Mouse (Mus musculus) MEL (cell line): ENCODE measurements around the gene Ears2. TPM values are rescaled to one million over a fixed set of nuclear protein-coding genes. Genes with fewer than 3 reads are reported as not detected.

ENCODE experiments used
- DNase-seq: peaks from one replicate; pipeline ENCODE4 v3.0.0; 2011; ENCODE audit warnings: low read depth, low spot score
- H3K27ac ChIP-seq: 2 replicates; pipeline ENCODE4 v1.5.1; 2012; ENCODE audit warnings: low read depth, mild to moderate bottlenecking, control low read depth, low read length, moderate library complexity; ENCODE audit not compliant: control insufficient read depth
- H3K27me3 ChIP-seq, 2 experiments: fragments of 150-350 bp in 1 of 2; sonication (generic) in 1 of 2; 2 replicates each; pipeline ENCODE4 v1.6.1; 2012; ENCODE audit warnings: low read length in 2 of 2, mild to moderate bottlenecking in 2 of 2, improper control_type of control experiment in 1 of 2, moderate library complexity in 1 of 2; ENCODE audit not compliant: insufficient read depth in 2 of 2, control insufficient read depth in 1 of 2
- H3K36me3 ChIP-seq, 2 experiments: 2 replicates each; pipeline ENCODE4 v1.6.1; 2012 to 2014; ENCODE audit warnings: low read length in 2 of 2, improper control_type of control experiment in 1 of 2, inconsistent platforms in 1 of 2, mild to moderate bottlenecking in 1 of 2; ENCODE audit not compliant: insufficient read depth in 2 of 2, control insufficient read depth in 1 of 2
- H3K4me1 ChIP-seq, 2 experiments: fragments of 150-350 bp in 1 of 2; sonication (generic) in 1 of 2; 2 replicates each; pipeline ENCODE4 v1.6.1; 2012; ENCODE audit warnings: low read length in 2 of 2, improper control_type of control experiment in 1 of 2, mild to moderate bottlenecking in 1 of 2; ENCODE audit not compliant: insufficient read depth in 2 of 2, control insufficient read depth in 1 of 2
- H3K4me3 ChIP-seq, 2 experiments: fragments of 150-350 bp in 1 of 2; sonication (generic) in 1 of 2; 2 replicates each; pipeline ENCODE4 v1.5.1; 2012; ENCODE audit warnings: low read depth in 2 of 2, low read length in 2 of 2, mild to moderate bottlenecking in 2 of 2, moderate library complexity in 2 of 2, control low read depth in 1 of 2, improper control_type of control experiment in 1 of 2; ENCODE audit not compliant: control insufficient read depth in 1 of 2, insufficient read depth in 1 of 2
- H3K79me2 ChIP-seq: 2 replicates; pipeline ENCODE4 v1.6.1; 2012; ENCODE audit warnings: mild to moderate bottlenecking, low read length, moderate library complexity; ENCODE audit not compliant: control insufficient read depth, poor library complexity, insufficient read depth
- H3K9ac ChIP-seq: 2 replicates; pipeline ENCODE4 v1.6.1; 2012; ENCODE audit warnings: low read depth, mild to moderate bottlenecking, control low read depth, low read length, moderate library complexity; ENCODE audit not compliant: control insufficient read depth, poor library complexity, severe bottlenecking
- H3K9me3 ChIP-seq: fragments of 150-350 bp; sonication (generic); replicated peaks from 2 replicates; pipeline ENCODE4 v1.6.1; 2012; ENCODE audit warnings: mild to moderate bottlenecking, low read length, improper control_type of control experiment, moderate library complexity; ENCODE audit not compliant: insufficient read depth
- BHLHE40 ChIP-seq: IDR thresholded peaks from 2 replicates; pipeline ENCODE4 v1.6.1; 2012; ENCODE audit warnings: low read depth, mild to moderate bottlenecking, inconsistent platforms, low read length, improper control_type of control experiment, borderline replicate concordance
- CHD1 ChIP-seq: IDR thresholded peaks from 2 replicates; pipeline ENCODE4 v1.6.1; 2012; ENCODE audit warnings: low read depth, mild to moderate bottlenecking, inconsistent platforms, low read length, improper control_type of control experiment
- CHD2 ChIP-seq: IDR thresholded peaks from 2 replicates; pipeline ENCODE4 v1.6.1; 2011; ENCODE audit warnings: low read length, improper control_type of control experiment
- CTCF ChIP-seq, 3 experiments: IDR thresholded peaks in 2 of 3; conservative IDR thresholded peaks in 1 of 3; 2 replicates each; pipeline ENCODE4 v1.5.1; 2011 to 2012; ENCODE audit warnings: low read length in 3 of 3, low read depth in 2 of 3, mild to moderate bottlenecking in 2 of 3, improper control_type of control experiment in 1 of 3, inconsistent platforms in 1 of 3, mixed read lengths in 1 of 3, moderate library complexity in 1 of 3; ENCODE audit not compliant: control insufficient read depth in 1 of 3, insufficient read depth in 1 of 3, poor library complexity in 1 of 3, severe bottlenecking in 1 of 3
- E2F4 ChIP-seq: IDR thresholded peaks from 2 replicates; pipeline ENCODE4 v1.6.1; 2011; ENCODE audit warnings: low read depth, low read length, improper control_type of control experiment, borderline replicate concordance
- ELF1 ChIP-seq: IDR thresholded peaks from 2 replicates; pipeline ENCODE4 v1.6.1; 2014; ENCODE audit warnings: low read depth, mild to moderate bottlenecking, inconsistent platforms, low read length, improper control_type of control experiment, moderate library complexity
- EP300 ChIP-seq, 2 experiments: IDR thresholded peaks; 2 replicates each; pipeline ENCODE4 v1.6.1; 2011; ENCODE audit warnings: improper control_type of control experiment in 2 of 2, low read length in 2 of 2, low read depth in 1 of 2, mild to moderate bottlenecking in 1 of 2
- ETS1 ChIP-seq: IDR thresholded peaks from 2 replicates; pipeline ENCODE4 v1.6.1; 2012; ENCODE audit warnings: low read depth, mild to moderate bottlenecking, inconsistent platforms, low read length, improper control_type of control experiment, moderate library complexity
- HCFC1 ChIP-seq: IDR thresholded peaks from 2 replicates; pipeline ENCODE4 v1.6.1; 2012; ENCODE audit warnings: low read depth, mild to moderate bottlenecking, inconsistent platforms, low read length, improper control_type of control experiment, moderate library complexity
- MAX ChIP-seq: IDR thresholded peaks from 2 replicates; pipeline ENCODE4 v1.6.1; 2011; ENCODE audit warnings: low read length, improper control_type of control experiment
- MYB ChIP-seq: IDR thresholded peaks from 2 replicates; pipeline ENCODE4 v1.6.1; 2011; ENCODE audit warnings: mild to moderate bottlenecking, low read depth, low read length, improper control_type of control experiment
- NRF1 ChIP-seq: IDR thresholded peaks from 2 replicates; pipeline ENCODE4 v1.6.1; 2014; ENCODE audit warnings: low read depth, mild to moderate bottlenecking, inconsistent platforms, low read length, improper control_type of control experiment, moderate library complexity; ENCODE audit not compliant: poor library complexity, insufficient read depth, severe bottlenecking
- POLR2A ChIP-seq, 2 experiments: IDR thresholded peaks; 2 replicates each; pipeline ENCODE4 v1.6.1; 2011 to 2012; ENCODE audit warnings: low read length in 2 of 2, mild to moderate bottlenecking in 2 of 2, control low read depth in 1 of 2, improper control_type of control experiment in 1 of 2, low read depth in 1 of 2, moderate library complexity in 1 of 2; ENCODE audit not compliant: control insufficient read depth in 1 of 2, insufficient read depth in 1 of 2, poor library complexity in 1 of 2
- POLR2AphosphoS2 ChIP-seq: IDR thresholded peaks from 2 replicates; pipeline ENCODE4 v1.6.1; 2011; ENCODE audit warnings: low read length, improper control_type of control experiment
- POLR2AphosphoS5 ChIP-seq: IDR thresholded peaks from 2 replicates; pipeline ENCODE4 v1.6.1; 2012; ENCODE audit warnings: low read depth, borderline replicate concordance, mild to moderate bottlenecking, inconsistent platforms, low read length, moderate library complexity, mixed read lengths
- SIN3A ChIP-seq: IDR thresholded peaks from 2 replicates; pipeline ENCODE4 v1.6.1; 2012; ENCODE audit warnings: low read length, improper control_type of control experiment, inconsistent platforms
- TAL1 ChIP-seq: IDR thresholded peaks from 2 replicates; pipeline ENCODE4 v1.6.1; 2012; ENCODE audit warnings: mild to moderate bottlenecking, inconsistent platforms, low read length, moderate library complexity, mixed read lengths
- TCF12 ChIP-seq: IDR thresholded peaks from 2 replicates; pipeline ENCODE4 v1.6.1; 2014; ENCODE audit warnings: low read depth, mild to moderate bottlenecking, inconsistent platforms, low read length, improper control_type of control experiment, moderate library complexity
- UBTF ChIP-seq: IDR thresholded peaks from 2 replicates; pipeline ENCODE4 v1.6.1; 2012; ENCODE audit warnings: low read depth, mild to moderate bottlenecking, inconsistent platforms, low read length, improper control_type of control experiment, moderate library complexity, borderline replicate concordance; ENCODE audit not compliant: insufficient read depth
- USF2 ChIP-seq, 2 experiments: IDR thresholded peaks; 2 replicates each; pipeline ENCODE4 v1.6.1; 2011 to 2012; ENCODE audit warnings: improper control_type of control experiment in 2 of 2, low read length in 2 of 2, borderline replicate concordance in 1 of 2, inconsistent platforms in 1 of 2, low read depth in 1 of 2, mild to moderate bottlenecking in 1 of 2; ENCODE audit not compliant: insufficient read depth in 1 of 2
- ZC3H11A ChIP-seq: IDR thresholded peaks from 2 replicates; pipeline ENCODE4 v1.6.1; 2012; ENCODE audit warnings: low read depth, mild to moderate bottlenecking, inconsistent platforms, low read length, improper control_type of control experiment
- ZMIZ1 ChIP-seq: IDR thresholded peaks from 2 replicates; pipeline ENCODE4 v1.6.1; 2012; ENCODE audit warnings: low read depth, mild to moderate bottlenecking, inconsistent platforms, low read length, improper control_type of control experiment, moderate library complexity
- ZNF384 ChIP-seq: IDR thresholded peaks from 2 replicates; pipeline ENCODE4 v1.6.1; 2012; ENCODE audit warnings: low read depth, mild to moderate bottlenecking, inconsistent platforms, low read length, improper control_type of control experiment
- polyA plus RNA-seq, 2 experiments: library from polyadenylated mRNA; stranded (reverse) in 1 of 2; unstranded in 1 of 2; fragments of >175 nt in 1 of 2; fragments of >200 nt in 1 of 2; gene quantifications; 2 replicates each; pipeline versions ENCODE4 v1.2.1 to v1.2.4; 2012; ENCODE audit warnings: low replicate concordance in 2 of 2, low read depth in 1 of 2; ENCODE audit not compliant: insufficient read length in 2 of 2, insufficient read depth in 1 of 2, missing spikeins in 1 of 2
- total RNA-seq: library from RNA; depleted of rRNA; stranded (reverse); fragments of 300-350 nt; gene quantifications from 2 replicates; pipeline ENCODE4 v1.2.3, GENCODE M21; 2012

Ears2 gene
- total and polyA plus RNA-seq, 3 experiments: 8.8 to 12.8 TPM; not detected in 1

DNA sequence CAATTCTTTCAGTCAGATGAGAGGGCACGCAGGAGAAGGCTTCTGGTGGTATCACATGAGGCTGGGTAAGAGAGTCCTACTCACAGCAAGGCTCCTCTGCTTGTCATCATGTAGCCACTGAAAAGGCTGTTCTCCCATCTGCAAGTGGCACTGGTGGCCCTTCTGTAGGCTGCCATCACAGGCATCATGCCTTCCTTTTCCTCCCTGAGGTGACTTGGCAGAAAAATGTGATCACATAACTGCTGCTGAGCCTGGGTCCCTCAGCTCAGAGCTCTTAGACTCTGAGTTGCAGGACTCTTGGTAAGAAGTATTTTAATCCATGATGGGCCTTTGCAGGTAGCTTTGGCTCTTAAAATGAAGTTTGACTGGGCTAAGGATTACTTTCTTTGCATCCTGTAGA lies 14.0 kb upstream of the Ears2 start:
- peaks cover 0 to 11% of the 10 kb centered on the region in 2 experiments; a peak in 2 of 4 replicates for H3K36me3 ChIP-seq
- no peak overlapping the region for H3K27ac ChIP-seq
- DNase-seq: no peak
- no peaks in the 10 kb centered on the region for H3K27me3 ChIP-seq
- no peak overlapping the region for H3K9ac ChIP-seq
- no peaks in the 10 kb centered on the region for H3K4me1 ChIP-seq
- H3K79me2 ChIP-seq: no peaks in the 10 kb centered on the region
- H3K4me3 ChIP-seq: no peak overlapping the region
- H3K9me3 ChIP-seq: no peaks in the 10 kb centered on the region
- TF ChIP-seq POLR2A (IDR thresholded peaks at IDR 0.05; ENCODE audit: control insufficient read depth in 1 of 2, insufficient read depth in 1 of 2, low read depth in 1 of 2, low read length in 2 of 2, poor library complexity in 1 of 2) (no peak), EP300 (IDR thresholded peaks at IDR 0.05; ENCODE audit: low read depth in 1 of 2, low read length in 2 of 2) (no peak), ZMIZ1 (no peak), CTCF (IDR thresholded peaks at IDR 0.05 in 2 of 3, conservative IDR thresholded peaks at IDR 0.05 in 1 of 3; ENCODE audit: control insufficient read depth in 1 of 3, insufficient read depth in 1 of 3, low read depth in 2 of 3, low read length in 3 of 3, poor library complexity in 1 of 3, severe bottlenecking in 1 of 3) (no peak)

DNA sequence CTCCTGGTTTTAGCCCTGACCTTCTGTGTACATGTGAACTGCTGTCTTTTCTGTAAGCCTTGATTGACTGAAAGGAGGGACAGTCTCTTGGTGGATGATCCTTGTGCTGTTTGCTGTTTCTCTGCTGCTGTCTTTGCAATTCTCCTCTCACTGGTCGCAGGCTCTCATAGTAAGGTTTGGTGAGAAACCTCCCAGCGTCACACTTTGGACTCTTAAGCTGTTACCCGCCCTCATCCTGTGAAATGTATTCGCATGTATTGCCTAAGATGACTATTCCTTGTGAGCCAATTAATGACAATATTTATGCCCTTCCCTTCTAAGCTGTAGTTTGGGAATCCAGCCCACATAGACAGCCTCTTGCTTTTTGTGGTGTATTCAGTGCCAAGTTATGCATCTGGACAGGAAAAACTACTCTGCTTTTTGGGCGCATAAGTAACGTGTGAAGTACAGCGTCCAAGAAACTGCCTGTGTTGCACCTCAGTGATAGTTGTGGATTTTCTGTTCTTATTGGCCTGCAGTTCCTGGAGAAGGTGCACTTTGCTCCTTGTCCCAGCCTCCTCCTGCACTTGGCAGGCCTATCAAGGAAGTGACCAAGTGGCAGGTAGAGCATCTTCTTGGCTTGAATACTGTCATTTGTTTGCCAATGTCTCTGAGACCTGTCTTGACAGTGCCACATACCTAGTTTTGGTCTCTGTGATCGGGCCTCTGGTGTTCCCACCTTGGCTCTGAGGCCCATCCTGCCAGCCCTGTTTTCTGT lies 12.9 kb upstream of the Ears2 start:
- H3K9me3 ChIP-seq: no peaks in the 10 kb centered on the region
- H3K36me3 ChIP-seq: peaks cover 0 to 12% of the 10 kb centered on the region in 2 experiments; a peak in 2 of 4 replicates
- no peak for TF ChIP-seq BHLHE40
- TF ChIP-seq ETS1: no peak
- TF ChIP-seq ZNF384: no peak
- no peak for TF ChIP-seq ELF1
- TF ChIP-seq MAX: no peak
- no peak for TF ChIP-seq MYB
- TF ChIP-seq NRF1: no peak
- no peak for TF ChIP-seq TAL1
- no peak for TF ChIP-seq E2F4
- no peak for TF ChIP-seq HCFC1
- TF ChIP-seq POLR2AphosphoS2: no peak
- TF ChIP-seq UBTF: no peak
- TF ChIP-seq ZC3H11A: no peak
- TF ChIP-seq POLR2AphosphoS5: no peak
- no peak for TF ChIP-seq TCF12
- TF ChIP-seq SIN3A: no peak
- TF ChIP-seq USF2 (IDR thresholded peaks at IDR 0.05; ENCODE audit: borderline replicate concordance in 1 of 2, insufficient read depth in 1 of 2, low read depth in 1 of 2, low read length in 2 of 2): no peak
- no peak for TF ChIP-seq CHD2
- TF ChIP-seq CHD1: no peak
- TF ChIP-seq CTCF (IDR thresholded peaks at IDR 0.05 in 2 of 3, conservative IDR thresholded peaks at IDR 0.05 in 1 of 3; ENCODE audit: control insufficient read depth in 1 of 3, insufficient read depth in 1 of 3, low read depth in 2 of 3, low read length in 3 of 3, poor library complexity in 1 of 3, severe bottlenecking in 1 of 3): no peak

More for the DNA sequence above, 12.9 kb upstream of the Ears2 start:
- no peak for DNase-seq
- no peaks in the 10 kb centered on the region for H3K4me1 ChIP-seq
- H3K4me3 ChIP-seq: no peak overlapping the region
- no peak overlapping the region for H3K27ac ChIP-seq
- H3K79me2 ChIP-seq: no peaks in the 10 kb centered on the region
- no peak overlapping the region for H3K9ac ChIP-seq
- no peaks in the 10 kb centered on the region for H3K27me3 ChIP-seq
